Mouse (Mus musculus) midbrain, embryonic 11.5 days (tissue): ENCODE results near the gene Cldn7. TPM values are rescaled to one million over a fixed set of nuclear protein-coding genes. Genes with fewer than 3 reads are reported as not detected.

Source experiments
- ATAC-seq: fragments of 200-750 bp; cut with Nextera tagmentation; 2 replicates; pipeline ENCODE4 v1.8.0; 2017; ENCODE audit warnings: moderate TSS enrichment, moderate library complexity; ENCODE audit not compliant: low FRiP score
- DNase-seq: peaks from one replicate; pipeline ENCODE4 v3.0.0; 2015; ENCODE audit warnings: low spot score; ENCODE audit errors: missing footprints
- H3K27ac ChIP-seq: fragments of 300-500 bp; sonication (generic); 2 replicates; pipeline ENCODE4 v1.5.1; 2014; ENCODE audit warnings: low read depth, low read length
- H3K27me3 ChIP-seq: fragments of 300-500 bp; sonication (generic); 2 replicates; pipeline ENCODE4 v1.6.1; 2014; ENCODE audit warnings: mild to moderate bottlenecking, low read length, moderate library complexity, mixed read lengths; ENCODE audit not compliant: control insufficient read depth, insufficient read depth
- H3K36me3 ChIP-seq: fragments of 300-500 bp; sonication (generic); 2 replicates; pipeline ENCODE4 v1.6.1; 2014; ENCODE audit warnings: mild to moderate bottlenecking, low read length, moderate library complexity, mixed read lengths; ENCODE audit not compliant: control insufficient read depth, insufficient read depth
- H3K4me1 ChIP-seq: fragments of 300-500 bp; sonication (generic); 2 replicates; pipeline ENCODE4 v1.6.1; 2014; ENCODE audit warnings: low read length; ENCODE audit not compliant: control insufficient read depth, insufficient read depth
- H3K4me2 ChIP-seq: fragments of 300-500 bp; sonication (generic); 2 replicates; pipeline ENCODE4 v1.6.1; 2014; ENCODE audit warnings: mild to moderate bottlenecking, moderate library complexity
- H3K4me3 ChIP-seq: fragments of 300-500 bp; sonication (generic); 2 replicates; pipeline ENCODE4 v1.5.1; 2014; ENCODE audit warnings: low read depth, low read length
- H3K9ac ChIP-seq: fragments of 300-500 bp; sonication (generic); 2 replicates; pipeline ENCODE4 v1.6.1; 2014; ENCODE audit warnings: low read length
- H3K9me3 ChIP-seq: fragments of 300-500 bp; sonication (generic); 2 replicates; pipeline ENCODE4 v1.6.1; 2016; ENCODE audit warnings: low read length; ENCODE audit not compliant: control insufficient read depth
- WGBS: fragments of 180-500 bp; shearing (Covaris S2); extraction: QIAGEN DNeasy Blood & Tissue Kit; methylation state at CpG from one replicate; pipeline ENCODE4 v1.1.7; 2014; 5-methylcytosine and 5-hydroxymethylcytosine counted together
- polyA plus RNA-seq: library from polyadenylated mRNA; unstranded; fragments of >200 nt; fragmentation: Nextera tagmentation; extraction: Ambion mirVana; gene quantifications from 2 replicates; pipeline ENCODE4 v1.2.1, GENCODE M21; 2014

Gene Cldn7
- polyA plus RNA-seq, 1 experiment from 2014 or later, result 2.3 TPM

GRCm38 (mm10) chr11:69931769-69932168 is 32.8 kb upstream of the Cldn7 start:
- no peak overlapping the region for H3K4me2 ChIP-seq
- ATAC-seq, result no peak
- no peak overlapping the region for H3K27ac ChIP-seq
- no peaks in the 10 kb centered on the region for H3K36me3 ChIP-seq
- no peak overlapping the region for H3K9ac ChIP-seq
- DNase-seq, result no peak
- 72% methylated on average over 8 of the region's 8 CpGs for WGBS
- H3K27me3 ChIP-seq, result peaks cover 22% of the 10 kb centered on the region
- H3K4me1 ChIP-seq, result peaks cover 10% of the 10 kb centered on the region
- H3K4me3 ChIP-seq, result no peak overlapping the region
- H3K9me3 ChIP-seq, result no peaks in the 10 kb centered on the region

GRCm38 (mm10) chr11:69932254-69932653 is 32.3 kb upstream of the Cldn7 start:
- Histone ChIP-seq H3K4me3 (no peak overlapping the region), H3K4me1 (peaks cover 10% of the 10 kb centered on the region), H3K36me3 (no peaks in the 10 kb centered on the region), H3K9ac (no peak overlapping the region), H3K27ac (no peak overlapping the region), H3K9me3 (no peaks in the 10 kb centered on the region), H3K27me3 (peaks cover 26% of the 10 kb centered on the region), H3K4me2 (no peak overlapping the region)
- DNase-seq (peak; percentile 71), ATAC-seq (no peak)
- WGBS, result 38% methylated on average over 3 of the region's 3 CpGs

GRCm38 (mm10) chr11:69933066-69933465 is 31.5 kb upstream of the Cldn7 start:
- DNase-seq (peak; percentile 83), ATAC-seq (no peak)
- H3K4me1 ChIP-seq, result peaks cover 10% of the 10 kb centered on the region
- H3K9me3 ChIP-seq, result no peaks in the 10 kb centered on the region
- H3K36me3 ChIP-seq, result no peaks in the 10 kb centered on the region
- no peak overlapping the region for H3K9ac ChIP-seq
- 75% methylated on average over 4 of the region's 4 CpGs for WGBS
- no peak overlapping the region for H3K27ac ChIP-seq
- peaks cover 33% of the 10 kb centered on the region for H3K27me3 ChIP-seq
- H3K4me3 ChIP-seq, result no peak overlapping the region
- H3K4me2 ChIP-seq, result no peak overlapping the region

GRCm38 (mm10) chr11:69934169-69934568 is 30.4 kb upstream of the Cldn7 start:
- Histone ChIP-seq H3K36me3 (no peaks in the 10 kb centered on the region), H3K4me2 (peak overlapping the region; percentile 34), H3K9me3 (no peaks in the 10 kb centered on the region), H3K4me1 (peaks cover 10% of the 10 kb centered on the region), H3K9ac (no peak overlapping the region), H3K27ac (no peak overlapping the region), H3K4me3 (peak overlapping the region; percentile 7), H3K27me3 (peaks cover 39% of the 10 kb centered on the region)
- ATAC-seq, result peak; percentile 36; the same call in 1 of the 2 replicates
- DNase-seq, result peak; percentile 99
- under 1% methylated on average over 18 of the region's 18 CpGs for WGBS

GRCm38 (mm10) chr11:69934681-69935080 is 29.9 kb upstream of the Cldn7 start:
- Histone ChIP-seq H3K36me3 (no peaks in the 10 kb centered on the region), H3K4me2 (peak overlapping the region; percentile 34), H3K9me3 (no peaks in the 10 kb centered on the region), H3K9ac (no peak overlapping the region), H3K4me1 (peaks cover 10% of the 10 kb centered on the region), H3K27ac (no peak overlapping the region), H3K27me3 (peaks cover 39% of the 10 kb centered on the region), H3K4me3 (0 out of 2 replicates have a peak overlapping the region, but pooled peaks have one; percentile 7)
- 18% methylated on average over 6 of the region's 6 CpGs for WGBS
- DNase-seq (peak; percentile 92), ATAC-seq (no peak)

- H3K4me1 ChIP-seq, result peaks cover 10% of the 10 kb centered on the region
- peak within 1 kb of the TSS; percentile 66 for H3K9ac ChIP-seq
- no peaks in the 10 kb centered on the region for H3K36me3 ChIP-seq
- peak within 1 kb of the TSS; percentile 98 for H3K4me2 ChIP-seq
- WGBS, result 1% methylated on average over 59 of the region's 62 CpGs
- H3K27ac ChIP-seq, result no peak within 1 kb of the TSS
- peaks cover 39% of the 10 kb centered on the region for H3K27me3 ChIP-seq
- peak; percentile 97 for DNase-seq
- no peaks in the 10 kb centered on the region for H3K9me3 ChIP-seq
- H3K4me3 ChIP-seq, result peak within 1 kb of the TSS; percentile 54
- peak; percentile 90 for ATAC-seq
These were observed 29.3 kb upstream of the Cldn7 start, which contains the start of gene Ybx2 for GRCm38 (mm10) chr11:69935137-69935879. TSS of gene Ybx2 (plus strand) at chr11:69935796.

GRCm38 (mm10) chr11:69936156-69936555 is 28.4 kb upstream of the Cldn7 start:
- no peaks in the 10 kb centered on the region for H3K36me3 ChIP-seq
- ATAC-seq (peak; percentile 38; the same call in 1 of the 2 replicates), DNase-seq (peak; percentile 90)
- peaks cover 39% of the 10 kb centered on the region for H3K27me3 ChIP-seq
- H3K4me3 ChIP-seq, result peak overlapping the region; percentile 54
- peaks cover 10% of the 10 kb centered on the region for H3K4me1 ChIP-seq
- H3K9ac ChIP-seq, result peak overlapping the region; percentile 66
- H3K27ac ChIP-seq, result no peak overlapping the region
- WGBS, result 2% methylated on average over 30 of the region's 30 CpGs
- no peaks in the 10 kb centered on the region for H3K9me3 ChIP-seq
- peak overlapping the region; percentile 98 for H3K4me2 ChIP-seq

GRCm38 (mm10) chr11:69936714-69937347 is 27.7 kb upstream of the Cldn7 start:
- Histone ChIP-seq H3K27ac (no peak overlapping the region), H3K4me1 (peaks cover 10% of the 10 kb centered on the region), H3K9ac (no peak overlapping the region), H3K4me2 (peak overlapping the region; percentile 98), H3K27me3 (peaks cover 39% of the 10 kb centered on the region), H3K9me3 (no peaks in the 10 kb centered on the region), H3K36me3 (no peaks in the 10 kb centered on the region), H3K4me3 (0 out of 2 replicates have a peak overlapping the region, but pooled peaks have one; percentile 5)
- WGBS, result 55% methylated on average over 9 of the region's 9 CpGs
- no peak for DNase-seq
- ATAC-seq, result no peak

- WGBS, result 45% methylated on average over 4 of the region's 4 CpGs
- no peak overlapping the region for H3K4me3 ChIP-seq
- no peak overlapping the region for H3K9ac ChIP-seq
- H3K4me1 ChIP-seq, result peaks cover 10% of the 10 kb centered on the region
- H3K27me3 ChIP-seq, result peaks cover 39% of the 10 kb centered on the region
- no peaks in the 10 kb centered on the region for H3K9me3 ChIP-seq
- ATAC-seq (no peak), DNase-seq (no peak)
- H3K4me2 ChIP-seq, result no peak overlapping the region
- no peaks in the 10 kb centered on the region for H3K36me3 ChIP-seq
- no peak overlapping the region for H3K27ac ChIP-seq
These were observed 27.2 kb upstream of the Cldn7 start for GRCm38 (mm10) chr11:69937385-69937784.
